Mouse (Mus musculus) small intestine, adult 2 months (tissue): Measurements from ENCODE around the gene Ap2a1. TPM values are rescaled to one million over a fixed set of nuclear protein-coding genes. Genes with fewer than 3 reads are reported as not detected.

ENCODE experiments used
- H3K27ac ChIP-seq: fragments of 200-500 bp; 2 replicates; pipeline ENCODE4 v1.5.1; 2012; ENCODE audit warnings: low read depth, low read length, control low read depth, inconsistent platforms; ENCODE audit not compliant: insufficient read depth
- H3K27me3 ChIP-seq: fragments of 200-500 bp; 2 replicates; pipeline ENCODE4 v1.6.1; 2012; ENCODE audit warnings: mild to moderate bottlenecking, moderate library complexity, low read length, inconsistent platforms; ENCODE audit not compliant: control insufficient read depth, insufficient read depth
- H3K36me3 ChIP-seq: fragments of 200-500 bp; 2 replicates; pipeline ENCODE4 v1.6.1; 2012; ENCODE audit warnings: mild to moderate bottlenecking, low read length, control low read depth, inconsistent platforms; ENCODE audit not compliant: control insufficient read depth, insufficient read depth
- H3K4me1 ChIP-seq: fragments of 200-500 bp; 2 replicates; pipeline ENCODE4 v1.6.1; 2012; ENCODE audit warnings: low read length, inconsistent platforms, mixed read lengths; ENCODE audit not compliant: control insufficient read depth, insufficient read depth, insufficient read length
- H3K4me3 ChIP-seq: fragments of 200-500 bp; 2 replicates; pipeline ENCODE4 v1.5.1; 2012; ENCODE audit warnings: low read depth, mild to moderate bottlenecking, control low read depth, inconsistent platforms, low read length, moderate library complexity
- CTCF ChIP-seq: fragments of 200-500 bp; IDR thresholded peaks from 2 replicates; pipeline ENCODE4 v1.5.1; 2012; ENCODE audit warnings: low read depth, mild to moderate bottlenecking, control low read depth, inconsistent platforms, low read length, moderate library complexity, mixed read lengths; ENCODE audit not compliant: insufficient replicate concordance, insufficient read length; ENCODE audit errors: extremely low read depth
- POLR2A ChIP-seq: fragments of 200-500 bp; IDR thresholded peaks from 2 replicates; pipeline ENCODE4 v1.6.1; 2012; ENCODE audit warnings: low read depth, mild to moderate bottlenecking, control low read depth, inconsistent platforms, low read length, moderate library complexity
- WGBS: fragments of 180-500 bp; shearing (Covaris S2); methylation state at CpG from one replicate; pipeline ENCODE4 v1.1.7; 2018; 5-methylcytosine and 5-hydroxymethylcytosine counted together
- polyA plus RNA-seq: library from polyadenylated mRNA; depleted of rRNA; stranded (reverse); fragments of >200 nt; gene quantifications from 2 replicates; pipeline ENCODE4 v1.2.3, GENCODE M21; 2012

The Ap2a1 gene
- polyA plus RNA-seq, 1 experiment = 85.2 TPM

DNA sequence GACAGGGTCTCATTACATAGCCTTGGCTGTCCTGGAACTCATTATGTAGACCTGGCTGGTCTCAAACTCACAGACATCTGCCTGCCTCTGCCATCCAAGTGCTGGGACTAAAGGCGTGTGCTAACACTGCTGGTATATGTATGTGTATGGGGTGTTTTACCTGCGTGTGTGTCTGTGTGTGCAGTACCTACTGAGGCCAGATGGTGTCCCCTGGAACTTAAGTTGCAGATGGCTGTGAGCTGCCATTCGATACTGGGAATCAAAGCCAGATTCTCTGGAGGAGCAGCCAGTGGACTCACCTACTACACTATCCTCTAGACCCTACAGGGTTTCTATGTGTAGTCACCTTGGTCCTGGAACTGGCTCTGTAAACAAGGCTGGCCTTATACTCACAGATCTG is 3.8 kb downstream of the Ap2a1 start:
- H3K36me3 ChIP-seq = peaks cover 18% of the 10 kb centered on the region
- H3K4me1 ChIP-seq = peaks cover 8% of the 10 kb centered on the region; the same call in 1 of the 2 replicates
- H3K4me3 ChIP-seq = no peak overlapping the region
- H3K27ac ChIP-seq = no peak overlapping the region
- TF ChIP-seq CTCF (peak; percentile 35; the same call in 1 of the 2 replicates), POLR2A (no peak)
- no peaks in the 10 kb centered on the region for H3K27me3 ChIP-seq
- WGBS = 72% methylated on average over 3 of the region's 3 CpGs

DNA sequence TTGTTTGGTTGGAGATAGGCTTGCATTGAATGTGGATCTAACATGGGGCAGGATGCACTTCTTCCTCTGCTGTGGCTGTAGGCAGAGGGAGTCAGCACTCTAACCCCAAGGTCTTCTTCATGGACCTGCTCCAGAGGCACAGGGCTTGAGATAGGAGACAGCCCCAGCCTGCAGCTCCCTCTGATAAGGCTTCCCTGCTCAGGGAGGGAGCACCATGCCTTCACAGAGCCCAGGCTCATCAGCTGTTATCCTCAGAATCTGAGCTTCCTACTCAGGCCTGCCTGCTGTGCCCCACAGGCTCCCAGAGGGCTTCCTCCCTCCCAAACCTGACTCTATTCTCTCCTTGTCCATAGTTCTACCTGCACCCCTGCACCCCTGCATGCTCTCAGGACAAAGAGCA is 6.8 kb downstream of the Ap2a1 start:
- no peaks in the 10 kb centered on the region for H3K27me3 ChIP-seq
- H3K4me1 ChIP-seq = peaks cover 3% of the 10 kb centered on the region; the same call in 1 of the 2 replicates
- H3K4me3 ChIP-seq = no peak overlapping the region
- no peak overlapping the region for H3K27ac ChIP-seq
- TF ChIP-seq CTCF (no peak), POLR2A (no peak)
- H3K36me3 ChIP-seq = peaks cover 19% of the 10 kb centered on the region

DNA sequence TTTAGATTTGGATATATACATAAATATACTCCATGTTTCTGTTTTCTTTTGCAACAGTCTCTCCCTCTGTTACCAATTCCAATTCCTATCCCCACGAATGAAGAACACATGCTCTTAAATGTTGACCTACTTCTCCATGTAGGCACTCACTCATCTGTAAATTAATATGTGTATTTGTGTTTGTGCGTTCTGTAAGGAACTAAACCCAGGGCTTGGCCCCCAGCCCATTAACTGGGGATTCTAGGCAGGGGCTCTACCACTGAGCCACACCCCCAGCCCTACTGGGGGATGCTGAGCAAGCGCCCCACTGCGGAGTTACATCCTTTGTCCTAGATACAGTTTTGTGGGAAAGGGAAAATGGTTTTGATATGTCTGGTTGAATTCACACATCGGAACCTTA is 10.2 kb downstream of the Ap2a1 start:
- Histone ChIP-seq H3K36me3 (peaks cover 28% of the 10 kb centered on the region), H3K4me1 (no peaks in the 10 kb centered on the region), H3K4me3 (no peak overlapping the region), H3K27me3 (no peaks in the 10 kb centered on the region), H3K27ac (no peak overlapping the region)
- TF ChIP-seq CTCF (no peak), POLR2A (no peak)
- 90% methylated on average over 5 of the region's 5 CpGs for WGBS

DNA sequence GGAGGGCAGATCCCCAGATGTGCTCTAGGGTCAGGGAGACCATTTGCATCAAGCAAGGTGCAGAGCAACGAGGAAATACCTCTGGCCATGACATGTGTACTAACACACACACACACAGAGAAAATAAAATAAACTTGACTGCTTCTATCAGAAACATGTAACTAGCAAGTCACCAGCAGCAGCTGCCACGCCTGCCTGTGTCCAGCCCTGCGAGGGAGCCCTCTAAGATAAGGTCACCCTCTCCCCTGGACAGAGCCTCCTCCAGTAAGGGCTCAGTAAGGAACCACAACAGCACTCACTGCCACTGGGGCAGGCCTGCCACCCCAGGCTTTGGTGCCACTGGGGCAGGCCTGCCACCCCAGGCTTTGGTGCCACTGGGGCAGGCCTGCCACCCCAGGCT is 11.1 kb downstream of the Ap2a1 start:
- Histone ChIP-seq H3K4me1 (no peaks in the 10 kb centered on the region), H3K36me3 (peaks cover 30% of the 10 kb centered on the region), H3K27ac (no peak overlapping the region), H3K27me3 (no peaks in the 10 kb centered on the region), H3K4me3 (no peak overlapping the region)
- 53% methylated on average over 3 of the region's 3 CpGs for WGBS
- TF ChIP-seq CTCF (no peak), POLR2A (no peak)

DNA sequence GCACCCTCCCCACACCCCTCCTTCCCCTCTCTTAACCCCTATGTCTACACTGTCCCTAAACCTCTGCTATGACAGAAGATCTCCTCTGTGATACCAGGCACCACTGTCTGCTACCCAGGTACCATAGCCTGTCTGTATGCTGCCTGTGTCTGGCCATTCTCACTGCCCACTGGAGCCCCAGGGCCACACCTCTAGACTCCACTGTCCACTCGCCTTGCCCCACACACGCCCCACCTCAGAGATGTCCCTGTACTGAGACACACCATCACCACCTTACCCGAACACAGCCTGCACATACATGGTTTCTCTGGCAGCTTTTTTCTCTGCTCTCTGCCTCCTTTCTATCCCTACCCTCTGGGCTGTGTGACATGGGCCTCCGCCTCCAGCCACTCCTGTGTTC is 12.4 kb downstream of the Ap2a1 start:
- 90% methylated on average over 4 of the region's 4 CpGs for WGBS
- no peak for TF ChIP-seq POLR2A
- TF ChIP-seq CTCF = no peak
- H3K27me3 ChIP-seq = no peaks in the 10 kb centered on the region

DNA sequence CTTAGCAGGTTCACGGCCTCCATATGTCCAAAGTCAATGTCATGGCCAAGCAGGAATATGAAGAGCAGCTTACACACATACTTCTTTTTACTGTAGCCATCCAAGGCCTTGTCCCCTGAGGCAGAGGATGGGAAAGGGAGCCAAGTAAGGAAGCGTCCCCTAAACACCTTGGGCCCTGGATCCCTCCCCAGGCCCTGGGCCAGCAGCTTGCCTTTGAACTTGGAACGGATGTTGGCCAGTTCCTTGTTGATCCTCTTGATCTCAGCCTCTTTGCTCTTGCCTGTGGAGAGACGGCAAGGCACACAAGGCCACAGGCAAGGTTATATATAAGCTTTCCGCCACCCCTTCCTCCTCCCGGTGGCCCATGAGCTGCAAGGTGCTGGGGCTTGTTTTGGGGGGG is 13.1 kb downstream of the Ap2a1 start:
- no peak for TF ChIP-seq POLR2A
- no peak for TF ChIP-seq CTCF
- H3K4me1 ChIP-seq = no peaks in the 10 kb centered on the region
- no peaks in the 10 kb centered on the region for H3K27me3 ChIP-seq
- H3K36me3 ChIP-seq = peaks cover 32% of the 10 kb centered on the region
- WGBS = 76% methylated on average over 6 of the region's 6 CpGs
- no peak overlapping the region for H3K27ac ChIP-seq
- no peak overlapping the region for H3K4me3 ChIP-seq

More for the DNA sequence above, 12.4 kb downstream of the Ap2a1 start:
- Histone ChIP-seq H3K4me3 (no peak overlapping the region), H3K27ac (no peak overlapping the region), H3K36me3 (peaks cover 32% of the 10 kb centered on the region), H3K4me1 (no peaks in the 10 kb centered on the region)

DNA sequence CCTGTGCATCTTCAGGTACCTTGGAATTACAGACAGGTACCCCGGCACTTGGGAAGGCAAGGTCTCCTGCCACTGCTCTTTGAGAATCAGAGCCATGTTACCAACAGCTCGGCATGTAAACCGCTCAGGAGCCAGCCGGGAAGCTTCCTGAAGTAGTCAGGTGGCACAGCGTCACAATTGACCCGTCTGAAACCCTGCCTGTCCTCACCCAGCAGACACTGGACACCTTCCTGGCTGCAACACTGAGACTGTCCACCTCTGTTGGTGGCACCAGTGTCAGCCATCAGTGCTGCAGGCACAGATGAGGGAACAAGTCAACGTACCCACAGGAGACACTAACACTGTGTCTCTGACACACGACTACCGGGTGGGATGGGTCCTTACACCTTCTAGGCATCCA is 14.0 kb downstream of the Ap2a1 start:
- H3K4me1 ChIP-seq = no peaks in the 10 kb centered on the region
- TF ChIP-seq POLR2A (no peak), CTCF (no peak)
- WGBS = 93% methylated on average over 9 of the region's 9 CpGs
- peaks cover 39% of the 10 kb centered on the region for H3K36me3 ChIP-seq
- no peak overlapping the region for H3K4me3 ChIP-seq
- H3K27ac ChIP-seq = no peak overlapping the region
- H3K27me3 ChIP-seq = no peaks in the 10 kb centered on the region

DNA sequence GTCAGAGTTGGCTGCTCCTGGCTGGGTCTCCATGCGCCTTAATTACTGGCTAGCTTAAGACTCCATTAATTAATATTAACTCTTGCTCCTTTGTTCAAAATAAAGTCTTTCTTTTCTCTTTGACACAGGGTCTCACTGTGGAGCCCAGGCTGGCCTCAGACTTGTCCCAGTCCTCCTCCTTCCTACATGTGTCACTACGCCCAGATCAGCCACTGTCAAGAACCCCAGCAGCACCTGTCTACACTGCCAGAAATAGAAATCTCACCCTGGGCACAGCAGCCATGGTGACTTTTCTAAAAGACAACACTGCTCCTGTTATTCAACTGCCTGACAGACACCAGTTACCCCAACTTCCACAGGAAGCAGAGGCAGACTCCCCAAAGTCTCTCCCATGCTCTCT is 14.9 kb downstream of the Ap2a1 start:
- Histone ChIP-seq H3K27me3 (no peaks in the 10 kb centered on the region), H3K27ac (no peak overlapping the region), H3K4me1 (no peaks in the 10 kb centered on the region), H3K36me3 (peaks cover 44% of the 10 kb centered on the region), H3K4me3 (no peak overlapping the region)
- WGBS = 95% methylated on average over 2 of the region's 2 CpGs
- TF ChIP-seq CTCF = no peak
